Mouse (Mus musculus): ENCODE measurements at regions not wholly inside any gene's neighbourhood (a gene's known extent, or its start where the extent isn't known, plus 50 kb on each side); places are given as distances from the start of the nearest gene placed in this dataset.

- no peak for DNase-seq
These were observed 467.4 kb upstream of the Hs6st1 start for GRCm38 (mm10) chr1:35600847-35601246.

GRCm38 (mm10) chr1:35615131-35615530 lies 453.1 kb upstream of the Hs6st1 start:
- DNase-seq, result no peak

GRCm38 (mm10) chr1:35619476-35619875 lies 448.7 kb upstream of the Hs6st1 start:
- no peak for DNase-seq

GRCm38 (mm10) chr1:35642595-35642994 lies 425.6 kb upstream of the Hs6st1 start:
- DNase-seq, result no peak

GRCm38 (mm10) chr1:35653119-35653956 lies 414.9 kb upstream of the Hs6st1 start:
- no peak for DNase-seq

- DNase-seq, result no peak
These were observed 405.2 kb upstream of the Hs6st1 start for GRCm38 (mm10) chr1:35663006-35663405.

- DNase-seq, result no peak
These were observed 394.7 kb upstream of the Hs6st1 start for GRCm38 (mm10) chr1:35673524-35673923.

- DNase-seq, result no peak
These were observed 394.2 kb upstream of the Hs6st1 start for GRCm38 (mm10) chr1:35673992-35674391.

GRCm38 (mm10) chr1:35682511-35682949 lies 385.7 kb upstream of the Hs6st1 start:
- no peak for DNase-seq

- no peak for DNase-seq
These were observed 382.5 kb upstream of the Hs6st1 start for GRCm38 (mm10) chr1:35685651-35686050.

GRCm38 (mm10) chr1:35694349-35694748 lies 373.9 kb upstream of the Hs6st1 start:
- DNase-seq, result no peak

GRCm38 (mm10) chr1:35694775-35695591 lies 373.2 kb upstream of the Hs6st1 start:
- no peak for DNase-seq

GRCm38 (mm10) chr1:35697218-35697617 lies 371.0 kb upstream of the Hs6st1 start:
- no peak for DNase-seq

- no peak for DNase-seq
These were observed 370.2 kb upstream of the Hs6st1 start for GRCm38 (mm10) chr1:35697834-35698500.

- DNase-seq, result no peak
These were observed 365.6 kb upstream of the Hs6st1 start for GRCm38 (mm10) chr1:35702585-35702984.

- no peak for DNase-seq
These were observed 361.9 kb upstream of the Hs6st1 start for GRCm38 (mm10) chr1:35706336-35706735.

- DNase-seq, result no peak
These were observed 359.9 kb upstream of the Hs6st1 start for GRCm38 (mm10) chr1:35708176-35708788.

- DNase-seq, result no peak
These were observed 359.0 kb upstream of the Hs6st1 start for GRCm38 (mm10) chr1:35709214-35709613.

- DNase-seq, result no peak
These were observed 354.2 kb upstream of the Hs6st1 start for GRCm38 (mm10) chr1:35713961-35714360.

GRCm38 (mm10) chr1:35715931-35716330 lies 352.3 kb upstream of the Hs6st1 start:
- DNase-seq, result no peak

GRCm38 (mm10) chr1:35717166-35717565 lies 351.0 kb upstream of the Hs6st1 start:
- no peak for DNase-seq

- no peak for DNase-seq
These were observed 350.5 kb upstream of the Hs6st1 start for GRCm38 (mm10) chr1:35717659-35718058.

GRCm38 (mm10) chr1:35720063-35720462 lies 348.1 kb upstream of the Hs6st1 start:
- no peak for DNase-seq

Data from liver (tissue).